Mouse (Mus musculus): ENCODE results near the gene BC030500. TPM values are rescaled to one million over a fixed set of nuclear protein-coding genes. Genes with fewer than 3 reads are reported as not detected.

The BC030500 gene
- polyA plus RNA-seq (2012; rRNA removed) = 13.2 and 13.6 TPM in 2 replicates

- TF ChIP-seq POLR2A (IDR thresholded peaks at IDR 0.05; ENCODE audit: borderline replicate concordance, extremely low read depth, insufficient read depth, insufficient read length, poor library complexity, severe bottlenecking) (no peak), CTCF (IDR thresholded peaks at IDR 0.05; ENCODE audit: borderline replicate concordance, extremely low read depth, insufficient read depth, insufficient read length) (no peak)
- DNase-seq (ENCODE audit: low read depth) = no peak
Observed at GRCm38 (mm10) chr8:58911677-58912076, at the start of gene BC030500. BC030500 (plus strand) TSS chr8:58911755.

- TF ChIP-seq POLR2A (IDR thresholded peaks at IDR 0.05; ENCODE audit: borderline replicate concordance, extremely low read depth, insufficient read depth, insufficient read length, poor library complexity, severe bottlenecking) = no peak
- 0 out of 2 replicates have a peak, but pooled peaks have one; percentile 32 for TF ChIP-seq CTCF (IDR thresholded peaks at IDR 0.05; ENCODE audit: borderline replicate concordance, extremely low read depth, insufficient read depth, insufficient read length)
- peak; percentile 54 for DNase-seq (ENCODE audit: low read depth)
Observed at GRCm38 (mm10) chr8:58886405-58886804, 25.1 kb upstream of the BC030500 start.

DNA sequence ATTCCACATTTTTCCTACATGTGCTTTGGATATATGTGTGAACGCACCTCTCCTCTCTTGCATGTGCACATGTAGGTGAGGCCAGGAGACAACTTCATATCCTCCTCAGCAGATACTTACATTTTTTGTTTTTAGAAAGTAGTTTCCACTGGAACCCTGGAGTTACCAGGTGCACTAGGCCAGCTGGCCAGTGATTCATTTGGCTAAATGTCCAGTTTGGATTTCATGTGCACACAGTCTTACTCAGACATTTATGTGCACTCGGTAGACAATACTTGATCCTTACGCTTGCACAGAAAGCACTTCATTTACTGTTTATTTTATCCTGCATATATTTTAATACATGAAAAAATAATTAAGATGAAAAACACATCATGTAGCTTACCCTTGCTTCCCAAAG is 21.0 kb upstream of the BC030500 start:
- TF ChIP-seq CTCF (IDR thresholded peaks at IDR 0.05; ENCODE audit: borderline replicate concordance, extremely low read depth, insufficient read depth, insufficient read length) = no peak
- TF ChIP-seq POLR2A (IDR thresholded peaks at IDR 0.05; ENCODE audit: borderline replicate concordance, extremely low read depth, insufficient read depth, insufficient read length, poor library complexity, severe bottlenecking) = no peak
- no peak for DNase-seq (ENCODE audit: low read depth)

DNA sequence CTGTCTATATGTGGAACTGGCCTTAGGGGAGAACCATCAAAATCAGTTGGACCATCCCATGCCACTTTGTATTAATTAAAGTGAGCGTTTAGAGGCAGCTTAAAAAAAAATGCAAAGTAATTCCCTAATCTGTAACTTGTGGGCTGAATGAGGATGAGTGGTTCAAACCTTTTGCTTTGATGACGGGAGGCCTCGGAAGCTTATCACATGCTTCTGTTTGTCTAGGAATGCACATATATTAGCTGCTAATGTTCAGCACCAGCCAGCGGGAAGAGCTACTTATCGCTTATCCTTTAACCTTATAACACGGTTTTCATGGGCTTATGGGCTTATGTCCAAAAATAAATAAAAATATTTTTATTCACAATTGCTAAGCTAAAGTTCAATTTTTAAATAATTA is 15.6 kb upstream of the BC030500 start:
- peak; percentile 53 for DNase-seq (ENCODE audit: low read depth)
- TF ChIP-seq POLR2A (IDR thresholded peaks at IDR 0.05; ENCODE audit: borderline replicate concordance, extremely low read depth, insufficient read depth, insufficient read length, poor library complexity, severe bottlenecking) (no peak), CTCF (IDR thresholded peaks at IDR 0.05; ENCODE audit: borderline replicate concordance, extremely low read depth, insufficient read depth, insufficient read length) (no peak)

GRCm38 (mm10) chr8:58904465-58904864 is 7.1 kb upstream of the BC030500 start:
- TF ChIP-seq CTCF (IDR thresholded peaks at IDR 0.05; ENCODE audit: borderline replicate concordance, extremely low read depth, insufficient read depth, insufficient read length) (no peak), POLR2A (IDR thresholded peaks at IDR 0.05; ENCODE audit: borderline replicate concordance, extremely low read depth, insufficient read depth, insufficient read length, poor library complexity, severe bottlenecking) (no peak)
- DNase-seq (ENCODE audit: low read depth) = no peak

GRCm38 (mm10) chr8:58912196-58912839 is 763 bp downstream of the BC030500 start, which contains the start of gene Galntl6:
Galntl6 (minus strand) TSS chr8:58912640.
- peak; percentile 72 for DNase-seq (ENCODE audit: low read depth)
- TF ChIP-seq POLR2A (IDR thresholded peaks at IDR 0.05; ENCODE audit: borderline replicate concordance, extremely low read depth, insufficient read depth, insufficient read length, poor library complexity, severe bottlenecking) (no peak), CTCF (IDR thresholded peaks at IDR 0.05; ENCODE audit: borderline replicate concordance, extremely low read depth, insufficient read depth, insufficient read length) (no peak)

DNA sequence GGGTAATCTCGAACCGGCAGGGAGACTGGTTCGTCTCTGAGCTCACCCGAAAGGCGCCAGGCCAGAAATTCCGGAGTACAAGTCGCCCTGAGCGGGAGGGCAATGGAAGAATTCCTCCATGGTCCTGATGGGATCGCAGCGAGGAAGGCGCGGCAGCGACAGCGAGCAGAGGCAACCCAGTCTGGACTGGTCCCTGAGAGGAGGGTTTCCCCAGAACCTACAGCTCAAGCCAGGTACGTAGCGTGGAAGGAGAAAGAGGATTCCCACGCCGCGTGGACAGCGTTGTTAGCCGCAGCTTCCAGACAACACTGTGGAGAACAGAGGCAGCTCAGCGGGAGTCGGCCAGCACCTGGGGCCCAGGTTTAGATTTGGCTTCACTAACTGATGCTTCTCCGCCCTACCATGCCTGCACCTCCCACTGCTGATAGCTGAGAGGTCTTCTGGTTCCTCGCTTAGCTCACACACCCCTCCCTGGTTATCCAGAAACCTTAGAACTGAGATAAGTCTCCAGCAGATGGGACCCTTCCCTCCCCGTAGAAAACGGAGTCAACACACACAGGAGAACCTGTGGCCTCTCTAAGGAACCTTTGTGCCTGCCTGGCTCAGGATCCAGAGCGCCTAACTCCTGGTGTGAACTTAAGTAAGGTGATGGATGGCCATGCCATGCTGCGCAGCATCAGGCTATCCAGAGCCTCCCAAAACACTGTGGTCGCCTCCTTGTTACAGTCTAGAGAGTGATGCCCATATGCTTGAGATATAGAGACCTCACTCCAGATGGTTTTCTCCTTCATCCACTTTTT is 1.5 kb downstream of the BC030500 start:
- peak; percentile 64 for DNase-seq (ENCODE audit: low read depth)
- TF ChIP-seq CTCF (IDR thresholded peaks at IDR 0.05; ENCODE audit: borderline replicate concordance, extremely low read depth, insufficient read depth, insufficient read length) (no peak), POLR2A (IDR thresholded peaks at IDR 0.05; ENCODE audit: borderline replicate concordance, extremely low read depth, insufficient read depth, insufficient read length, poor library complexity, severe bottlenecking) (no peak)

GRCm38 (mm10) chr8:58913640-58913968 is 2.0 kb downstream of the BC030500 start:
- TF ChIP-seq POLR2A (IDR thresholded peaks at IDR 0.05; ENCODE audit: borderline replicate concordance, extremely low read depth, insufficient read depth, insufficient read length, poor library complexity, severe bottlenecking) (no peak), CTCF (IDR thresholded peaks at IDR 0.05; ENCODE audit: borderline replicate concordance, extremely low read depth, insufficient read depth, insufficient read length) (no peak)

DNA sequence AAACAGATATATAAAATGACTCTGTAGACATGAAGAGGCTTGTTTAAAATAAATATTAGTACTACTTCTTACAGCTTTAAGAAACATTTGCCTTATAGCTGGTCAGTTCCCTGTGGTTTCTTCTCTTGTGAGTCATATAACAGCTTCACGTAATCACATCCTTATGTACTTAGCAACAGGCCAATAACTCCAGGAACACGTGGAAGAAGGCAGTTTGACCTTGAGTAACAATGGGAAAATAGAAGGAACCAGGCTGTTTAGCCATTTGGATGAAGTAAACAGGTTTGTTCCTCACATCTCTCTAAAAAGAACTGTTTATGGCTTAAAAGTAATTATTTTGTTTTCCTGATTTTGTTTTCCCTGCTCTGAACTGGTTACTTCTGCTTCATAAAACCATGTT is 3.6 kb downstream of the BC030500 start:
- TF ChIP-seq POLR2A (IDR thresholded peaks at IDR 0.05; ENCODE audit: borderline replicate concordance, extremely low read depth, insufficient read depth, insufficient read length, poor library complexity, severe bottlenecking) (no peak), CTCF (IDR thresholded peaks at IDR 0.05; ENCODE audit: borderline replicate concordance, extremely low read depth, insufficient read depth, insufficient read length) (no peak)
- no peak for DNase-seq (ENCODE audit: low read depth)

More at GRCm38 (mm10) chr8:58913640-58913968, 2.0 kb downstream of the BC030500 start:
- no peak for DNase-seq (ENCODE audit: low read depth)

DNA sequence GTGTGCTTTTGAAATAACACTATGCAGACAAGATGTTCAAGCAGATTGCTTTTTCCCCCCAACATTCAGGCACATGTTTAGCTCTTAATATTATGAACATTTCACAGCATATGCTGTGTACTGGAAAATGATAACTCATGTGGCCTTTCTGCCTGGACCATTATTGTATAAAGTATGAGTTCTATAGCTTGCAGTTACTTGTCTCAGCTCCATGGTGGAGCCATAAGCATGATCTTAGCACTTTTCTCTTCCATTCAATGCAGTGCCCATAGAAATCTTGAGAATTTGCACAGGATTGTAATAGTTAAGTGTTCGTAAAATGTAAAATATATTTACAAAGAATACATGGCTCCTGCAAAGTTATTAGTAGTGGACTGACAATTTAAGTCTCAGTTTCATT is 19.5 kb downstream of the BC030500 start:
- DNase-seq (ENCODE audit: low read depth) = peak; percentile 74
- peak; percentile 10; the same call in 1 of the 2 replicates for TF ChIP-seq CTCF (IDR thresholded peaks at IDR 0.05; ENCODE audit: borderline replicate concordance, extremely low read depth, insufficient read depth, insufficient read length)
- TF ChIP-seq POLR2A (IDR thresholded peaks at IDR 0.05; ENCODE audit: borderline replicate concordance, extremely low read depth, insufficient read depth, insufficient read length, poor library complexity, severe bottlenecking) = no peak

- no peak for DNase-seq (ENCODE audit: low read depth)
- TF ChIP-seq POLR2A (IDR thresholded peaks at IDR 0.05; ENCODE audit: borderline replicate concordance, extremely low read depth, insufficient read depth, insufficient read length, poor library complexity, severe bottlenecking) (no peak), CTCF (IDR thresholded peaks at IDR 0.05; ENCODE audit: borderline replicate concordance, extremely low read depth, insufficient read depth, insufficient read length) (no peak)
Observed at GRCm38 (mm10) chr8:58943773-58944172, 32.2 kb downstream of the BC030500 start.
